Mouse (Mus musculus) forebrain, embryonic 14.5 days (tissue): ENCODE results near the gene Bcas3. TPM values are rescaled to one million over a fixed set of nuclear protein-coding genes. Genes with fewer than 3 reads are reported as not detected.

ENCODE experiments used
- ATAC-seq: fragments of 200-750 bp; cut with Nextera tagmentation; 2 replicates; pipeline ENCODE4 v1.8.0; 2017; ENCODE audit warnings: mild to moderate bottlenecking, moderate library complexity
- DNase-seq: peaks from one replicate; pipeline ENCODE4 v3.0.0-alpha.2; 2015; ENCODE audit warnings: low spot score
- H3K27ac ChIP-seq: fragments of 300-500 bp; sonication (generic); 2 replicates; pipeline ENCODE4 v1.5.1; 2014; ENCODE audit warnings: low read depth, mild to moderate bottlenecking, control low read depth, low read length, moderate library complexity
- H3K27me3 ChIP-seq: fragments of 300-500 bp; sonication (generic); replicated peaks from 2 replicates; pipeline ENCODE4 v1.6.1; 2014; ENCODE audit warnings: low read length, control low read depth, mixed read lengths; ENCODE audit not compliant: control insufficient read depth, insufficient read depth
- H3K36me3 ChIP-seq: fragments of 300-500 bp; sonication (generic); 2 replicates; pipeline ENCODE4 v1.6.1; 2014; ENCODE audit warnings: low read length, control low read depth; ENCODE audit not compliant: control insufficient read depth, insufficient read depth
- H3K4me1 ChIP-seq: fragments of 300-500 bp; sonication (generic); 2 replicates; pipeline ENCODE4 v1.6.1; 2014; ENCODE audit warnings: antibody characterized with exemption, low read length, control low read depth; ENCODE audit not compliant: control insufficient read depth, insufficient read depth
- H3K4me2 ChIP-seq: fragments of 300-500 bp; sonication (generic); 2 replicates; pipeline ENCODE4 v1.6.1; 2014; ENCODE audit warnings: mild to moderate bottlenecking, control low read depth, low read length
- H3K4me3 ChIP-seq: fragments of 300-500 bp; sonication (generic); 2 replicates; pipeline ENCODE4 v1.5.1; 2014; ENCODE audit warnings: low read depth, low read length, control low read depth
- H3K9ac ChIP-seq: fragments of 300-500 bp; sonication (generic); 2 replicates; pipeline ENCODE4 v1.6.1; 2014; ENCODE audit warnings: mild to moderate bottlenecking, low read length, control low read depth, moderate library complexity
- H3K9me3 ChIP-seq: fragments of 300-500 bp; sonication (generic); replicated peaks from 2 replicates; pipeline ENCODE4 v1.6.1; 2016; ENCODE audit warnings: low read length, control low read depth, mixed read lengths; ENCODE audit not compliant: control insufficient read depth
- WGBS: fragments of 180-500 bp; shearing (Covaris S2); extraction: QIAGEN DNeasy Blood & Tissue Kit; methylation state at CpG from one replicate; pipeline ENCODE4 v1.1.7; 2014; 5-methylcytosine and 5-hydroxymethylcytosine counted together
- polyA plus RNA-seq: library from polyadenylated mRNA; unstranded; fragments of >200 nt; fragmentation: Nextera tagmentation; extraction: Ambion mirVana; gene quantifications from 2 replicates; pipeline ENCODE4 v1.2.1, GENCODE M21; 2014

The Bcas3 gene
- polyA plus RNA-seq, 1 experiment from 2014 or later = 27.5 TPM

GRCm38 (mm10) chr11:85825823-85826222 is 472.9 kb downstream of the Bcas3 start:
- Histone ChIP-seq H3K9me3 (no peaks in the 10 kb centered on the region), H3K4me2 (no peak overlapping the region), H3K9ac (no peak overlapping the region), H3K36me3 (no peaks in the 10 kb centered on the region), H3K27me3 (peaks cover 71% of the 10 kb centered on the region), H3K4me1 (peaks cover 6% of the 10 kb centered on the region), H3K4me3 (no peak overlapping the region), H3K27ac (no peak overlapping the region)
- DNase-seq = no peak
- WGBS = 89% methylated on average over 7 of the region's 7 CpGs
- ATAC-seq = no peak

GRCm38 (mm10) chr11:85827342-85827741 is 474.4 kb downstream of the Bcas3 start:
- Histone ChIP-seq H3K9ac (no peak overlapping the region), H3K27me3 (peaks cover 86% of the 10 kb centered on the region), H3K36me3 (no peaks in the 10 kb centered on the region), H3K4me3 (no peak overlapping the region), H3K4me1 (peaks cover 9% of the 10 kb centered on the region), H3K27ac (no peak overlapping the region), H3K4me2 (no peak overlapping the region), H3K9me3 (no peaks in the 10 kb centered on the region)
- no peak for ATAC-seq
- 7% methylated on average over 9 of the region's 9 CpGs for WGBS
- no peak for DNase-seq

GRCm38 (mm10) chr11:85828691-85829519 is 475.9 kb downstream of the Bcas3 start:
- no peak for ATAC-seq
- no peak overlapping the region for H3K4me2 ChIP-seq
- 5% methylated on average over 38 of the region's 38 CpGs for WGBS

GRCm38 (mm10) chr11:85829520-85830440 is 476.8 kb downstream of the Bcas3 start:
- Histone ChIP-seq H3K27ac (no peak overlapping the region), H3K4me1 (peaks cover 13% of the 10 kb centered on the region), H3K4me3 (peak overlapping the region; percentile 19), H3K9ac (no peak overlapping the region), H3K4me2 (peak overlapping the region; percentile 38), H3K27me3 (peaks cover 84% of the 10 kb centered on the region), H3K9me3 (no peaks in the 10 kb centered on the region), H3K36me3 (no peaks in the 10 kb centered on the region)
- DNase-seq (no peak), ATAC-seq (peak; percentile 11; the same call in 1 of the 2 replicates)
- 2% methylated on average over 61 of the region's 61 CpGs for WGBS

More at GRCm38 (mm10) chr11:85828691-85829519, 475.9 kb downstream of the Bcas3 start:
- no peak overlapping the region for H3K9ac ChIP-seq
- peaks cover 83% of the 10 kb centered on the region for H3K27me3 ChIP-seq
- no peak overlapping the region for H3K4me3 ChIP-seq
- H3K36me3 ChIP-seq = no peaks in the 10 kb centered on the region
- no peak overlapping the region for H3K27ac ChIP-seq
- H3K9me3 ChIP-seq = no peaks in the 10 kb centered on the region
- no peak for DNase-seq
- H3K4me1 ChIP-seq = peaks cover 13% of the 10 kb centered on the region

GRCm38 (mm10) chr11:85830901-85831341 is 478.0 kb downstream of the Bcas3 start:
- ATAC-seq (no peak), DNase-seq (no peak)
- no peaks in the 10 kb centered on the region for H3K36me3 ChIP-seq
- H3K27ac ChIP-seq = no peak overlapping the region
- peaks cover 13% of the 10 kb centered on the region for H3K4me1 ChIP-seq
- no peak overlapping the region for H3K4me3 ChIP-seq
- WGBS = 2% methylated on average over 17 of the region's 17 CpGs
- H3K9me3 ChIP-seq = no peaks in the 10 kb centered on the region
- no peak overlapping the region for H3K4me2 ChIP-seq
- H3K27me3 ChIP-seq = peaks cover 85% of the 10 kb centered on the region
- no peak overlapping the region for H3K9ac ChIP-seq

- Histone ChIP-seq H3K4me3 (peak overlapping the region; percentile 29), H3K4me2 (peak overlapping the region; percentile 60), H3K4me1 (peaks cover 13% of the 10 kb centered on the region), H3K36me3 (no peaks in the 10 kb centered on the region), H3K27ac (no peak overlapping the region), H3K27me3 (peaks cover 85% of the 10 kb centered on the region), H3K9ac (peak overlapping the region; percentile 17; the same call in 1 of the 2 replicates), H3K9me3 (no peaks in the 10 kb centered on the region)
- ATAC-seq (0 out of 2 replicates have a peak, but pooled peaks have one; percentile 14), DNase-seq (peak; percentile 28)
- under 1% methylated on average over 33 of the region's 33 CpGs for WGBS
Measured at GRCm38 (mm10) chr11:85831656-85832230, 478.8 kb downstream of the Bcas3 start.

GRCm38 (mm10) chr11:85832231-85832924 is 479.4 kb downstream of the Bcas3 start, which contains the start of gene Tbx2:
Gene Tbx2, plus strand, starts transcription at chr11:85832551.
- no peak within 1 kb of the TSS for H3K27ac ChIP-seq
- ATAC-seq (peak; percentile 29), DNase-seq (peak; percentile 33)
- H3K4me3 ChIP-seq = peak within 1 kb of the TSS; percentile 29
- H3K4me2 ChIP-seq = peak within 1 kb of the TSS; percentile 60
- H3K9me3 ChIP-seq = no peaks in the 10 kb centered on the region
- H3K9ac ChIP-seq = peak within 1 kb of the TSS; percentile 41; the same call in 1 of the 2 replicates
- peaks cover 82% of the 10 kb centered on the region for H3K27me3 ChIP-seq
- WGBS = under 1% methylated on average over 41 of the region's 52 CpGs
- peaks cover 13% of the 10 kb centered on the region for H3K4me1 ChIP-seq
- no peaks in the 10 kb centered on the region for H3K36me3 ChIP-seq

GRCm38 (mm10) chr11:85833081-85833521 is 480.1 kb downstream of the Bcas3 start:
- WGBS = 1% methylated on average over 21 of the region's 54 CpGs

More at GRCm38 (mm10) chr11:85833081-85833521, 480.1 kb downstream of the Bcas3 start:
- Histone ChIP-seq H3K27ac (no peak overlapping the region), H3K4me3 (peak overlapping the region; percentile 29), H3K4me2 (peak overlapping the region; percentile 60), H3K9me3 (no peaks in the 10 kb centered on the region), H3K4me1 (peaks cover 13% of the 10 kb centered on the region), H3K27me3 (peaks cover 81% of the 10 kb centered on the region), H3K36me3 (no peaks in the 10 kb centered on the region), H3K9ac (peak overlapping the region; percentile 41; the same call in 1 of the 2 replicates)
- DNase-seq = peak; percentile 37
- ATAC-seq = peak; percentile 16; the same call in 1 of the 2 replicates
